Mouse (Mus musculus) kidney, embryonic 14.5 days (tissue): ENCODE measurements around the gene Ccer2. TPM values are rescaled to one million over a fixed set of nuclear protein-coding genes. Genes with fewer than 3 reads are reported as not detected.

Source experiments
- ATAC-seq: fragments of 200-750 bp; cut with Nextera tagmentation; 2 replicates; pipeline ENCODE4 v1.8.0; 2017; ENCODE audit warnings: moderate number of reproducible peaks, mild to moderate bottlenecking, moderate TSS enrichment, moderate library complexity; ENCODE audit not compliant: low FRiP score, low TSS enrichment
- H3K27ac ChIP-seq: fragments of 300-500 bp; sonication (generic); 2 replicates; pipeline ENCODE4 v1.5.1; 2014; ENCODE audit warnings: low read depth, mild to moderate bottlenecking, low read length, moderate library complexity, mixed read lengths
- H3K27me3 ChIP-seq: fragments of 300-500 bp; sonication (generic); 2 replicates; pipeline ENCODE4 v1.6.1; 2014; ENCODE audit warnings: mild to moderate bottlenecking, low read length; ENCODE audit not compliant: control insufficient read depth, insufficient read depth
- H3K36me3 ChIP-seq: fragments of 300-500 bp; sonication (generic); 2 replicates; pipeline ENCODE4 v1.6.1; 2014; ENCODE audit warnings: low read length, mixed read lengths; ENCODE audit not compliant: control insufficient read depth, insufficient read depth
- H3K4me1 ChIP-seq: fragments of 300-500 bp; sonication (generic); 2 replicates; pipeline ENCODE4 v1.6.1; 2014; ENCODE audit warnings: low read length, mixed read lengths; ENCODE audit not compliant: control insufficient read depth, insufficient read depth
- H3K4me2 ChIP-seq: fragments of 300-500 bp; sonication (generic); replicated peaks from 2 replicates; pipeline ENCODE4 v1.6.1; 2014; ENCODE audit warnings: low read depth, mild to moderate bottlenecking, low read length
- H3K4me3 ChIP-seq: fragments of 300-500 bp; sonication (generic); 2 replicates; pipeline ENCODE4 v1.5.1; 2014; ENCODE audit warnings: mild to moderate bottlenecking, low read length
- H3K9ac ChIP-seq: fragments of 300-500 bp; sonication (generic); 2 replicates; pipeline ENCODE4 v1.6.1; 2014; ENCODE audit warnings: low read depth, mild to moderate bottlenecking, low read length, moderate library complexity
- H3K9me3 ChIP-seq: fragments of 300-500 bp; sonication (generic); 2 replicates; pipeline ENCODE4 v1.6.1; 2016; ENCODE audit warnings: low read length; ENCODE audit not compliant: control insufficient read depth
- WGBS: fragments of 180-500 bp; shearing (Covaris S2); extraction: QIAGEN DNeasy Blood & Tissue Kit; methylation state at CpG from one replicate; pipeline ENCODE4 v1.1.7; 2014; 5-methylcytosine and 5-hydroxymethylcytosine counted together
- polyA plus RNA-seq: library from polyadenylated mRNA; unstranded; fragments of >200 nt; fragmentation: Nextera tagmentation; extraction: Ambion mirVana; gene quantifications from 2 replicates; pipeline ENCODE4 v1.2.1, GENCODE M21; 2014

Gene Ccer2
- polyA plus RNA-seq, 1 experiment from 2014 or later, result not detected

DNA sequence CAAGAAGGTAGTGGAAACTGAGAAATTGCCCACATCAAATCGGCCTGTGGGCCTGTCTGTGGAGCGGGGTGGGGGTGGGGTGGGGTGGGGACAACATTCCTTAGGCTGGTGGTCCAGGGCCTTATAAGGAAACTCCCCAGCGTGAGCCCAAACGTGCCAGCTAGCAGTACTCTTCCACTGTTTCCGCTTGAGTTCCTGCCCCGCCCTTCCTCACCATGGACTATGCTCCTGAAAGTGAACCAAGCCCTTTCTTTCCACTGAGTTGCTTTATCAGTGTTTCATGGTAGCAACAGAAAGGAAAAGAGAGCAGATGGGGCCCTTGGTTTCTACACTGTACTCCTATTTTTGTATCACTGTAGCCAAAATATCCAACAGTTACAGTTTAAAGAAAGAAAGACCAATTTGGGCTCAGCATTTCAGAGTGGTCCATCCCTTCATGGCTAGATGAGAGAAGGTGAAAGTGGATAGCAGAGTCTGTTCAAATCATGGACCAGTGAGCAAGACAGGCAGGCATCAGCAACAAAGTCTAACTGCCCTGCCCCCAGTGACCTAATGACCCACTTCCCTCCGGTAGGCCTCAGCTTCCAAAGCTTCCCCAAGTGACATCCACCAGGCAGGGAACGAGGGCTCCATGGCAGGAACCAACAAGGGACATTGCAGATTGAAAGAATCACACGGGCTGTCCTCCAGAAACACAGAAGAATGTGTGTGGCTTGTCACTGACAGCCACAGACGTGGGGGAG lies 47.0 kb downstream of the Ccer2 start:
- Histone ChIP-seq H3K27me3 (no peaks in the 10 kb centered on the region), H3K36me3 (no peaks in the 10 kb centered on the region), H3K4me3 (no peak overlapping the region), H3K9me3 (no peaks in the 10 kb centered on the region), H3K9ac (peak overlapping the region; percentile 31), H3K27ac (peak overlapping the region; percentile 94), H3K4me1 (peaks cover 32% of the 10 kb centered on the region), H3K4me2 (peak overlapping the region; percentile 26)
- peak; percentile 74 for ATAC-seq
- 6% methylated on average over 10 of the region's 10 CpGs for WGBS

DNA sequence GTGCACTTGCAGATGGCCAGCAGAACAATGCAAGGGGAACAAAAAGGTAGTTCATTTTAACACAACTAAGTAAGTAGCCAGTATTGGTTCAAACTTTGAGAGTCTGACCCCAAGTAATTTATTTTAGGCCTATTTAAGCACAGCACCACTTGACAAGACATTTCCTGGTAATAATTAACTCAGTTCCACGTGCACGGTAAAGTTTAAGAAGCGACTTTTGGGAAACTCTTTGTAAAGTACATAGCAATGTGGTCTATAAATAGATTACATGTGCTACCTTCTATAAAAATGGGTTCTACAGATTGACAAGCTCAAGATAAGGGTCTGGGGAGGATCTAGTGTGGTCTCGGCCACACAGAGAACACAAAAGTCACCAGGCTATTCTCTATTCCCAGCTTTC lies 47.8 kb downstream of the Ccer2 start:
- no peak overlapping the region for H3K9ac ChIP-seq
- H3K4me2 ChIP-seq, result no peak overlapping the region; the same call in 1 of the 2 replicates
- H3K27ac ChIP-seq, result peak overlapping the region; percentile 94
- no peak overlapping the region for H3K4me3 ChIP-seq
- no peaks in the 10 kb centered on the region for H3K9me3 ChIP-seq
- peaks cover 36% of the 10 kb centered on the region for H3K4me1 ChIP-seq
- 18% methylated on average over 4 of the region's 4 CpGs for WGBS
- no peaks in the 10 kb centered on the region for H3K27me3 ChIP-seq
- no peak for ATAC-seq
- no peaks in the 10 kb centered on the region for H3K36me3 ChIP-seq

DNA sequence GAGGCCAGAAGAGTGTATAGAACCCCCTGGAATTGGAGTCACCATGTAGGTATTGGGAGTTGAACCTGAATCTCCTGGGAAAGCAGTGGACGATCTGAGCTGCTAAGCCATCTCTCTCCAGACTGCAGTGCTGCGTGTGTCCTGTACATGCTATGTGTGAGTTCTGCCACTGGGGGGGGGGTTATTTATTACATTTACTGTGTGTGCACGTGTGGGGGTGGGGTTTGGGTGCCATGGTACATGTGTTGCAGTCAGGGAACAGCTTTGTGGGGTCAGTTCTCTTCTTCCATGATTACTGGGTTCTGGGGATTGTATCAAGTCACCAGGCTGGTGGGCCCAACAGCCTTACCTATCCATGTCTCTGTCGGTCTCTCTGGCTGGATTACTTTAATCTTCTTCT lies 50.9 kb downstream of the Ccer2 start:
- H3K9me3 ChIP-seq, result no peaks in the 10 kb centered on the region
- no peak overlapping the region for H3K4me2 ChIP-seq
- WGBS, result 78% methylated on average over 4 of the region's 4 CpGs
- peaks cover 2% of the 10 kb centered on the region; the same call in 1 of the 2 replicates for H3K36me3 ChIP-seq
- ATAC-seq, result no peak
- no peaks in the 10 kb centered on the region for H3K27me3 ChIP-seq
- H3K27ac ChIP-seq, result no peak overlapping the region
- H3K9ac ChIP-seq, result no peak overlapping the region
- no peak overlapping the region for H3K4me3 ChIP-seq
- peaks cover 29% of the 10 kb centered on the region for H3K4me1 ChIP-seq

DNA sequence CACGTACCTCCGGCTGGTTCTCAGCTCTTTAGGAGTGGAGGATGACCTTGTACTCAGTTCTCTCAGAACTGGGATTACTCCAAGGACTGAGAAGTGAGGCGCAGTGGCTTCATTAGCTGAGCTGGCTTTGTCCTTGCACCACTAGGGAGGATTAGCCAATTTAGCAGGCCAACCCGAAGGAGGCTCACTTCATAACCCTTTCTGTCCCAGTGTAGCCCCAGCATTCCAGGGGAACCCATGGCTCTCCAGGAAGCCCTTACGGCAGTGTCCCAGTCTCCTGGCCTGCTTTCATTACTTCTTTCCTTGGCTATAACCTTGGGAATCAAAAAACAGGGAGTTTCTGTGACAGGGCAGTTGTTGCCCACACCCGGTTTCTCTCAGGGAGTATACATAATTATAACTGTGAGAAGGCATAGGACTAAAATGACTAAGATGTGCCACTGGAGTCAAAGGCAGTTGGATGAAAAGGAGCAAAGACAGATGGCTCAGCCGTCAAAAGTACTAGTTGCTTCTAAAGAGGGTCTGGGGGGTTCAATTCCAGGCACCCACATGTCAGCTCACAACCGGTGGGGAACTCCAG lies 51.8 kb downstream of the Ccer2 start:
- peak overlapping the region; percentile 93; the same call in 1 of the 2 replicates for H3K9ac ChIP-seq
- WGBS, result 41% methylated on average over 7 of the region's 8 CpGs
- peaks cover 31% of the 10 kb centered on the region for H3K4me1 ChIP-seq
- peaks cover 10% of the 10 kb centered on the region for H3K36me3 ChIP-seq
- peak overlapping the region; percentile 79 for H3K4me2 ChIP-seq
- H3K27me3 ChIP-seq, result no peaks in the 10 kb centered on the region
- peak overlapping the region; percentile 100 for H3K27ac ChIP-seq
- H3K9me3 ChIP-seq, result no peaks in the 10 kb centered on the region
- no peak for ATAC-seq
- peak overlapping the region; percentile 80 for H3K4me3 ChIP-seq

DNA sequence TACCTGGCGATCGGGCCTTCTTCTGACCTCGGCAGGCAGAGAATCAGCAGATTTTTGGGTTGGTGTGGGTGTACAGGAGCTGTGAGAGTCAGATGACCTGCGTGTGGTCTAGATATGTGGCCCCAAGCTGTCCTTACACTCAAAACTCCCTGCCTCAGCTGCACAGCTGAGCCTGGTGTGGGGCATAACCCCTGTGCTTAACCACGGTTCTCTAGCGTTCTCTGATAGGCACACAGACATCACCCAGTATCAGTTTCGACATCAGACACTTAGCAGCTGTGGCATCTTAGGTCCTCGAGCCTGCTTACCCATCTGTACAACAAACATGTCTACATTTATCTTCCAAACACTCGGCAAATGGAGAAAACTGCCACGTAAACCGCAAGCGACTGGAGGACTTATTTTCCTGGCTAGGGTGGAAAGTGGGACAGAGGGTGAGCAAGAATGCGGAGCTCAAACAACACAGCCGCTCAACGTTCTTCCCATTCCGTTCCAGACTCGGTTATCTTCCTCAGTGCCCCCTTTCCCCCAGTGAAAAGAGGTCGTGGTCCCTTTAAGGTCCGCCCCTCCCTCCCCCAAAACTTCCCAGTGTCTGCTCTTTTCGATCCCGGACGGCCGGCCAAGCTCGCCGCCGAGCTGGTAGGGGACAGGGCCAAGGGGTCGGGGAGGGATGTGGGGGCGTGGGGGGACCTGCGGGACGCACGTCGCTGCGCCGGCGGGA lies 52.4 kb downstream of the Ccer2 start, which contains the start of gene Hnrnpl:
Gene Hnrnpl, plus strand, starts transcription at position 321 of the 721 bp plus-strand sequence.
- peak within 1 kb of the TSS; percentile 79 for H3K4me2 ChIP-seq
- WGBS, result 3% methylated on average over 35 of the region's 35 CpGs

More for the DNA sequence above, 52.4 kb downstream of the Ccer2 start, which contains the start of gene Hnrnpl:
- peak; percentile 18 for ATAC-seq
- peaks cover 17% of the 10 kb centered on the region for H3K36me3 ChIP-seq
- H3K4me1 ChIP-seq, result peaks cover 31% of the 10 kb centered on the region
- H3K27me3 ChIP-seq, result no peaks in the 10 kb centered on the region
- H3K27ac ChIP-seq, result peak within 1 kb of the TSS; percentile 100
- peak within 1 kb of the TSS; percentile 93 for H3K9ac ChIP-seq
- H3K4me3 ChIP-seq, result peak within 1 kb of the TSS; percentile 80
- no peaks in the 10 kb centered on the region for H3K9me3 ChIP-seq

Other genes with a start within 250 kb of the Ccer2 start
- not detected in 2 replicates for gene Ifnl2, start 245.7 kb upstream of the Ccer2 start, polyA plus RNA-seq
- not detected in 2 replicates for gene Ifnl3, start 233.3 kb upstream of the Ccer2 start, polyA plus RNA-seq
- gene Sycn, start 215.3 kb upstream of the Ccer2 start, polyA plus RNA-seq, result not detected in 2 replicates
- not detected in 2 replicates for gene Nccrp1, start 208.9 kb upstream of the Ccer2 start, polyA plus RNA-seq
- gene Samd4b, start 158.0 kb upstream of the Ccer2 start, polyA plus RNA-seq, result 33.3 and 34.9 TPM in 2 replicates
- gene Pak4, start 158.0 kb upstream of the Ccer2 start, polyA plus RNA-seq, result 48.3 and 60.7 TPM in 2 replicates
- gene Acp7, start 124.8 kb upstream of the Ccer2 start, polyA plus RNA-seq, result not detected in 2 replicates
- gene Fbxo27, start 63.3 kb upstream of the Ccer2 start, polyA plus RNA-seq, result 5.0 and 5.5 TPM in 2 replicates
- gene Fbxo17, start 39.4 kb upstream of the Ccer2 start, polyA plus RNA-seq, result 7.2 and 8.1 TPM in 2 replicates
- gene Mrps12, start 14.4 kb upstream of the Ccer2 start, polyA plus RNA-seq, result 157 and 170 TPM in 2 replicates
- gene Sars2, start 14.2 kb upstream of the Ccer2 start, polyA plus RNA-seq, result 28.8 and 33.0 TPM in 2 replicates
- 49.7 and 56.7 TPM in 2 replicates for gene Sirt2, start 10.6 kb downstream of the Ccer2 start, polyA plus RNA-seq
- 39.2 and 43.9 TPM in 2 replicates for gene Nfkbib, start 11.3 kb downstream of the Ccer2 start, polyA plus RNA-seq
- 2.9 and 5.6 TPM in 2 replicates for gene Rinl, start 32.8 kb downstream of the Ccer2 start, polyA plus RNA-seq
- 283 and 322 TPM in 2 replicates for gene Hnrnpl, start 52.4 kb downstream of the Ccer2 start, polyA plus RNA-seq
- gene Ech1, start 69.0 kb downstream of the Ccer2 start, polyA plus RNA-seq, result 134 and 150 TPM in 2 replicates
- 3.8 and 3.9 TPM in 2 replicates for gene Lgals4, start 77.7 kb downstream of the Ccer2 start, polyA plus RNA-seq
- 1.1 and 4.0 TPM in 2 replicates for gene Lgals7, start 107.7 kb downstream of the Ccer2 start, polyA plus RNA-seq
- gene Capn12, start 125.2 kb downstream of the Ccer2 start, polyA plus RNA-seq, result 0.51 and 0.64 TPM in 2 replicates
- 176 and 239 TPM in 2 replicates for gene Actn4, start 206.2 kb downstream of the Ccer2 start, polyA plus RNA-seq
- gene Eif3k, start 225.7 kb downstream of the Ccer2 start, polyA plus RNA-seq, result 458 and 497 TPM in 2 replicates
- 9.8 and 12.6 TPM in 2 replicates for gene Map4k1, start 225.9 kb downstream of the Ccer2 start, polyA plus RNA-seq